Mouse (Mus musculus): ENCODE measurements around the gene Iqcf3. TPM values are rescaled to one million over a fixed set of nuclear protein-coding genes. Genes with fewer than 3 reads are reported as not detected.

Iqcf3 gene
- not detected for polyA plus RNA-seq (2014; fragmentation: Illumina TruSeq; extraction: RNeasy Lipid Tissue Mini Kit (QIAGEN cat#74804); ENCODE audit: low read depth, low replicate concordance)

DNA sequence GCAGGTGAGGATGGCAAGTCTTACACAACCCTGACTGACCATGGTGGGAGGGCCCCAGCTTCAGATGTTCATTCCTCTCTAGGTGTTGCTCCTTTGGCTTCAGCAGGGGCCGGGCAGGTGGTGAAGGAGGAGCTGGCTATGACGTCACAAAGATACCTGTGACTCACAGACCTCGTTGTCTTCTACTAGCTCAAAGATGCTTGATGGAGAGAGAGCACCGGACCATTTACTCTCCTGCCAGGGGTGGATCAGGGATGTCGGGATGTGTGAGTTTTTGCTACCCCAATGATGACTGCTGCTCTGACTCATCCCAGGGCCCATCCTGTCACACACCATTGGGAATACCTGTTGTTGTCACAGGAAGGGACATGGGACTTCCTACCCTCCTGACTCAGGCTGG is at the start of gene Iqcf3:
TSS of gene Iqcf3 (minus strand) at position 101 of the 400 bp plus-strand sequence.

DNA sequence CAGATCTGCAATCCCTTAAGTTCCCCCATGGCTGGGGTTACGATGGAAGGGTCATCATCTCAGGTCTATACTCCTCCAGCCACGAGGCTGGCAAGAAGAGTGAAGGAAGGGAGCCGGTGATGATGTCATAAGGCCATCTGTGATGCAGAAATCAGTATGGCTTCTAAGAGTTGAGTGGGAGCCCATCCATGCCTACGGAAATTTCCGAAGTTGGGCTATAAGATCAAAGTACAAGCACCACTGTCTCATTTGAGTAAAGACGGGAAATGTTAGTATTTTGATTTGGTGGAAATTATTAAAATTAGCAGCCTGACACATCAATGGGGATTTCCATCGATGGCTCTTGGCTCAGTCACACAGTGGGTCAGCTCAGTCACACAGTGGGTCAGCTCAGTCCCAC is 9.5 kb upstream of the Iqcf3 start, which contains the start of gene Iqcf4:
TSS of gene Iqcf4 (minus strand) at position 101 of the 400 bp plus-strand sequence.

DNA sequence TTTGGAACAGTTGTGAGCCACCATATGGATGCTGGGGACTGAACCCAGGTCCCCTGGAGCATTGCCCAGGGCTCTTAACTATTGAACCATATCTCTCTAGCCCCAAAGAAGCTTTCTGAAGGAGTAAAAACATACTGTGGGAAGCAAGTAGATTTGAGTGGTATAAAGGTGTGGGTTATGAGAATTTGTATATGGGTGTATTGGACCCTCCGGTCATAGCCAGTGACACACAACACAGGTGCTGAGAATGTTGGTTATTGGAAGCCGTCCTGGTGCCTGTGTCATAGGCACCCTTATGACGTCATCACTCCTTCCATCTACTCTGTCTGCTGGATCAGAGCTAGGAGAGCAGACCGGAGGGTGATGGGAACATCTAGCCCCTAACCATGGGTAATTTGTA is 47.2 kb downstream of the Iqcf3 start, which contains the start of gene Iqcf5:
TSS of gene Iqcf5 (plus strand) at position 301 of the 400 bp plus-strand sequence.

DNA sequence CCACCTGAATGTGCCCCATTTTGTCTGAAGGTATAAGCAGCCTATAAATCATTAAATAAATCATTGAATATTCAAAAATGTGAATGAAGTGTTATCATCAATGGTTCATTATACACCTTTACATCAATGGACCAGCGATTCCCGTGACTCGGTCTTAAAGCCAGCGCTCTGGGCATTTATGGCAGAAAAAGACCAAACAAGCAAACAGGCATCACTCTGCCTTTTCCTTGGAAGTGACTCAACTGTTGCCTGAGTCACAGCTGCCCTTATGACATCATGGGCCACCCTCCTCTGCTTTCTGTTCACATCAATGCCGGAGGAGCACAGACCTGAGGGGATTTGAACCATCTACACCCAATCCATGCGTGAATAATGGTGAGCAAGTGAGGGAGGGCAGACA is 61.8 kb downstream of the Iqcf3 start, which contains the start of gene Iqcf1:
TSS of gene Iqcf1 (plus strand) at position 301 of the 400 bp plus-strand sequence.

DNA sequence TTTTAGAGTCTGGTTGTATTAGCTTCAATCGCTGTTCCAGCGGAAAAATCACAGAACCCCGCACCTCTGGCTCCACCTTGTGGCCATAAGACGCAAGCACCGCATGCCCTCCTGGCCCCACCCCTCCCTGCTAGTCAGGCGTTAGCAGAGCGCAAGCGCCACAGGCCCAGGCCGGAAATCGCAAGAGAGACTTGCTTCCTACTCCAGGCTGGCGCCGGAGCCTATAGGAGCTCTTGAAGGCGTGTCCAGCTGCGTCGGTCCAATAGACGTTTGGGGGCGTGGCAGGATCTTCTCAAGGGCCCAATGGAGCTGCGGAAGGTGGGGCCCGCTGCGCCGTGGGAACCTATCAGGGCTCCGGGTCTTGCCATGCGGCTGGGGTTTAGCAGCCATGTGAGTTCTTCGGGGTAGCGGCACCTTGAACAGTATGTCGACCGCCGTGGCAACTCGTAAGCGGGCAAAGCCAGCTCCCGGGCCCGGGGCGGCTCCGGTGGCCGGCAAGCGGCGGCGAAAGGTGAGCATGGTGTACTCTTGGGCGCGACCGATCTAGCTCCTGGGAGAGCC is 84.4 kb downstream of the Iqcf3 start, which contains the start of gene Parp3:
TSS of gene Parp3 (minus strand) at position 26 of the 561 bp plus-strand sequence.

DNA sequence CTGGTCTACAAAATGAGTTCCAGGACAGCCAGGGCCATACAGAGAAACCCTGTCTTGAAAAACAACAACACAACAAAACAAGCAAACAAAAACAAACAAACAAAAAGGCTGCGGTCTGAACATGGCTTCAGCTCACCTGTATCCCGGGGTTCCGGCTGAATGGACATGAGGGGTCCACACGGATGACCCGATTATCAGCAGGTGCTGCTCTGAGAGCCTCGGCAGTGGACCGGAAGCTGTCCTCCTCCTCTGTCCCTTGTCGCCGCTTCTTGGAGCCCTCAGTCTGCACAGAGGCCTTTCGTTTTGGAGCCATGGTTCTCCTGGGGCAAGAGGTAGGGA is 85.8 kb downstream of the Iqcf3 start, which contains the start of gene Rrp9:
TSS of gene Rrp9 (plus strand) at position 301 of the 339 bp plus-strand sequence.

DNA sequence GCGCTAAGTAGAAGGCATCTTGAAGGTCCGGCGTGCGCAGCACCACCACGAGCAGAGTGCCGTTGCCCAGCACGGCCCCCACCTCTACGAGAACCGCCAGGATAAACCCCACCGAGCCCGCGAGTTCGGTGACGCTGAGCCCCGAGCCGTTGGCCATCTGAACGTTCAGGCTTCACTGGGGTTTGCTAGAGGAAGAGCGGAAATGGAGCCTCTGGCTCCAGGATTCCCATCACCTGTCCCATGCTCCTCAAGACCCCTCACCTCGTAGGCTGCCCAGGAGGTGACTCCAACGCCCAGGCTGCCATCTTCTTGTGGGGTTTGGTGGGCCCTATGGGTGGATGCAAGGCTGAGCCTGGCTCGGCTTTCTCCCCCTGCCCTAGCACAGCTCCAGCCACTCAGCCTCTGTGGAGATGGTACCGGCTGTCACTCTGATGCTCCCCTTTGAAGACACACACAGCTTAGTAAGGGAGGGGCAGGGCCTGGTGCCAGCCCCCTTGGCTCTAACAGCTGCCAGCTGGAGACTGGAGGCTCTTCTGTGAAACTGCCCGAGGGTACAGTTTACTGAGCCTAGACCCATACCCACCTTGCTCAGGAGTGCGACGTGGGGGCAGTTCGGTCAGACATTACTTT is 95.7 kb downstream of the Iqcf3 start, which contains the start of gene Gpr62:
TSS of gene Gpr62 (minus strand) at position 368 of the 630 bp plus-strand sequence.

DNA sequence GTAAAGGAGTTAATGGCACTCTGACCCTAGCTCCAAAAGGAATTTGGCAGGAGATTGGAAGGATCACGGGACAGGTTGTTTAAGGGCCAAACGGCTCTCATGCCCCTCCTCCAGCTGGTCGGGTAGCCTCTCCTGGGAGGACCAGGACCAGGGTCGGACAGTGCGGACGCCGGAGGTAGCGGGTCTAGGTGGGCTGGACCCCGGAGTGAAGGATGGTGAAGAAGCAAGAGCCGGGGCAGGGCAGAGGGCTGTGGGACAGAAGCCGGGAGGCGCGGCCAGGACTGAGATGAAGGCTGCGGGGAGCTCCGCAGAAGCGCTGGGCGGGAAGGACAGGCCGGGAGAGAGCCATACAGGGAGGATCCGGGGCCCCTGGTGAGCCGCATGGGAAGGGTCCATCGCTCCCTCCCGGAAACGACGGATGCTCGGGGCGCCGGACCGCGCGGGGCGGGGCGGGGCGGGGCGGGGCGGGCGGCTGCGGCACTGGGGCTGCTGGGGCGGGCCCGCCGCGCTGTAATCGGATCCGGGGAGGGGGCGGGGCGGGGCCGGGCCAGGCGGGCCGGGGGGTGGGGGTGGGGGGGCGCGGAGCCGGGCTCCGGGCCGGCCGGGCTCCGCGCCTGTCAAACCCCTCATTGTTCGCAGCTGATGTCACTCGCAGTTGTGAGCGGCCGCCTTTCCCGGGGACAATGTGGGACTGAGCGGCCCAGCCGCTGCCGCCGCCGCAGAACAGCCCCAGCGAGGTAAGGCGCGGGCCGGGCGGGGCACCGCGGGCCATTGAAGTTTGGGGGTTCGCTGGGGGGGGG is 108.0 kb downstream of the Iqcf3 start, which contains the start of gene Pcbp4:
TSS of gene Pcbp4 (plus strand) at position 21 of the 800 bp plus-strand sequence.

Other genes with a start within 250 kb of the Iqcf3 start
- gene Dusp7, start 193.0 kb downstream of the Iqcf3 start, polyA plus RNA-seq (2014; fragmentation: Illumina TruSeq; extraction: RNeasy Lipid Tissue Mini Kit (QIAGEN cat#74804); ENCODE audit: low read depth, low replicate concordance): 13.1 TPM
- gene Rpl29, start 132.2 kb downstream of the Iqcf3 start, polyA plus RNA-seq (2014; fragmentation: Illumina TruSeq; extraction: RNeasy Lipid Tissue Mini Kit (QIAGEN cat#74804); ENCODE audit: low read depth, low replicate concordance): 28.9 TPM
- 0.82 TPM for gene Acy1, start 123.3 kb downstream of the Iqcf3 start, polyA plus RNA-seq (2014; fragmentation: Illumina TruSeq; extraction: RNeasy Lipid Tissue Mini Kit (QIAGEN cat#74804); ENCODE audit: low read depth, low replicate concordance)
- 17.8 TPM for gene Abhd14b, start 114.2 kb downstream of the Iqcf3 start, polyA plus RNA-seq (2014; fragmentation: Illumina TruSeq; extraction: RNeasy Lipid Tissue Mini Kit (QIAGEN cat#74804); ENCODE audit: low read depth, low replicate concordance)
- 1.0 TPM for gene Abhd14a, start 114.0 kb downstream of the Iqcf3 start, polyA plus RNA-seq (2014; fragmentation: Illumina TruSeq; extraction: RNeasy Lipid Tissue Mini Kit (QIAGEN cat#74804); ENCODE audit: low read depth, low replicate concordance)
- not detected for gene Pcbp4, start 108.3 kb downstream of the Iqcf3 start, polyA plus RNA-seq (2014; fragmentation: Illumina TruSeq; extraction: RNeasy Lipid Tissue Mini Kit (QIAGEN cat#74804); ENCODE audit: low read depth, low replicate concordance)
- not detected for gene Gpr62, start 95.7 kb downstream of the Iqcf3 start, polyA plus RNA-seq (2014; fragmentation: Illumina TruSeq; extraction: RNeasy Lipid Tissue Mini Kit (QIAGEN cat#74804); ENCODE audit: low read depth, low replicate concordance)
- gene Rrp9, start 85.7 kb downstream of the Iqcf3 start, polyA plus RNA-seq (2014; fragmentation: Illumina TruSeq; extraction: RNeasy Lipid Tissue Mini Kit (QIAGEN cat#74804); ENCODE audit: low read depth, low replicate concordance): not detected
- gene Parp3, start 84.7 kb downstream of the Iqcf3 start, polyA plus RNA-seq (2014; fragmentation: Illumina TruSeq; extraction: RNeasy Lipid Tissue Mini Kit (QIAGEN cat#74804); ENCODE audit: low read depth, low replicate concordance): 16.7 TPM
- gene Iqcf1, start 61.7 kb downstream of the Iqcf3 start, polyA plus RNA-seq (2014; fragmentation: Illumina TruSeq; extraction: RNeasy Lipid Tissue Mini Kit (QIAGEN cat#74804); ENCODE audit: low read depth, low replicate concordance): not detected
- not detected for gene Iqcf5, start 47.1 kb downstream of the Iqcf3 start, polyA plus RNA-seq (2014; fragmentation: Illumina TruSeq; extraction: RNeasy Lipid Tissue Mini Kit (QIAGEN cat#74804); ENCODE audit: low read depth, low replicate concordance)
- gene Iqcf4, start 9.4 kb upstream of the Iqcf3 start, polyA plus RNA-seq (2014; fragmentation: Illumina TruSeq; extraction: RNeasy Lipid Tissue Mini Kit (QIAGEN cat#74804); ENCODE audit: low read depth, low replicate concordance): not detected
- gene Iqcf6, start 65.0 kb upstream of the Iqcf3 start, polyA plus RNA-seq (2014; fragmentation: Illumina TruSeq; extraction: RNeasy Lipid Tissue Mini Kit (QIAGEN cat#74804); ENCODE audit: low read depth, low replicate concordance): not detected
- gene Grm2, start 94.5 kb upstream of the Iqcf3 start, polyA plus RNA-seq (2014; fragmentation: Illumina TruSeq; extraction: RNeasy Lipid Tissue Mini Kit (QIAGEN cat#74804); ENCODE audit: low read depth, low replicate concordance): not detected
- 16.4 TPM for gene Tex264, start 124.3 kb upstream of the Iqcf3 start, polyA plus RNA-seq (2014; fragmentation: Illumina TruSeq; extraction: RNeasy Lipid Tissue Mini Kit (QIAGEN cat#74804); ENCODE audit: low read depth, low replicate concordance)
- 13.2 TPM for gene Rad54l2, start 227.6 kb upstream of the Iqcf3 start, polyA plus RNA-seq (2014; fragmentation: Illumina TruSeq; extraction: RNeasy Lipid Tissue Mini Kit (QIAGEN cat#74804); ENCODE audit: low read depth, low replicate concordance)